In genomic region chr7:111256199-111256598, GRCm38 (mm10) we compare ENCODE assay signal across 21 mouse cellular contexts.
DNase-seq lines count a peak whose midpoint lies in the region; ATAC-seq and TF ChIP-seq lines count a peak whose summit lies in the region.
"Had no signal": no experiment of that assay in that cellular context is flagged by ENCODE, and none has a peak within 500 bp of the region (broad histone marks: within the 10 kb centered on the region; RNA-seq: fewer than 3 reads in every experiment).

No protein-coding gene starts in this region.

- H3K9ac ChIP-seq in hindbrain, postnatal 0 days (replicated peaks; ENCODE audit: low read length), result no peak overlapping the region
- H3K9ac ChIP-seq in hindbrain, embryonic 16.5 days (ENCODE audit: low read depth, low read length), result no peak overlapping the region
- H3K9ac ChIP-seq in liver, postnatal 0 days (replicated peaks), result no peak overlapping the region
- no peak overlapping the region for H3K9ac ChIP-seq in liver, embryonic 11.5 days (ENCODE audit: low read depth, low read length)
- H3K9ac ChIP-seq: embryonic facial prominence, embryonic 12.5 days; forebrain, embryonic 13.5 days; hindbrain, embryonic 12.5 days; limb, embryonic 12.5 days; liver, embryonic 14.5 days; midbrain, embryonic 12.5 days; neural tube, embryonic 12.5 days had no signal

- H3K4me2 ChIP-seq in hindbrain, postnatal 0 days (ENCODE audit: low read depth, low read length), result no peak overlapping the region
- no peak overlapping the region for H3K4me2 ChIP-seq in hindbrain, embryonic 16.5 days (ENCODE audit: low read length)
- no peak overlapping the region for H3K4me2 ChIP-seq in liver, postnatal 0 days (ENCODE audit: low read depth, low read length)
- H3K4me2 ChIP-seq in liver, embryonic 11.5 days, result no peak overlapping the region
- H3K4me2 ChIP-seq: embryonic facial prominence, embryonic 12.5 days; forebrain, embryonic 13.5 days; hindbrain, embryonic 12.5 days; limb, embryonic 12.5 days; midbrain, embryonic 12.5 days; neural tube, embryonic 12.5 days had no signal

- H3K4me1 ChIP-seq in hindbrain, postnatal 0 days (ENCODE audit: insufficient read depth, low read length), result no peaks in the 10 kb centered on the region
- H3K4me1 ChIP-seq in hindbrain, embryonic 16.5 days (ENCODE audit: control insufficient read depth, insufficient read depth, low read depth, low read length), result no peaks in the 10 kb centered on the region
- no peaks in the 10 kb centered on the region for H3K4me1 ChIP-seq in liver, postnatal 0 days (ENCODE audit: insufficient read depth)
- no peaks in the 10 kb centered on the region for H3K4me1 ChIP-seq in liver, embryonic 11.5 days (replicated peaks; ENCODE audit: control insufficient read depth, insufficient read depth, low read length)
- H3K4me1 ChIP-seq: embryonic facial prominence, embryonic 12.5 days; forebrain, embryonic 13.5 days; hindbrain, embryonic 12.5 days; limb, embryonic 12.5 days; midbrain, embryonic 12.5 days; neural tube, embryonic 12.5 days had no signal

- 66% methylated on average over 2 of the region's 2 CpGs for WGBS in hindbrain, postnatal 0 days
- 77% methylated on average over 2 of the region's 2 CpGs for WGBS in hindbrain, embryonic 16.5 days
- 49% methylated on average over 2 of the region's 2 CpGs for WGBS in liver, postnatal 0 days (ENCODE audit: insufficient replicate concordance)
- WGBS in liver, embryonic 11.5 days, result 56% methylated on average over 2 of the region's 2 CpGs

- DNase-seq in hindbrain, postnatal 0 days (ENCODE audit: low spot score), result peak; percentile 47
- no peak for DNase-seq in liver, postnatal 0 days
- no peak for DNase-seq in liver, embryonic 11.5 days (ENCODE audit: low spot score)
- DNase-seq in A20 (ENCODE audit: low read depth, low spot score) (peak; percentile 26), ZHBTc4 (ENCODE audit: low read depth, low spot score) (peak; percentile 34)
- no peak for DNase-seq in cerebellum, adult 9-10 months
- DNase-seq in gastrocnemius, adult 2 months, result no peak
- DNase-seq: B cell, adult 2 months; cerebellum, adult 18-20 months; cerebellum, postnatal 25 days; gastrocnemius, postnatal 10 days; right cerebral cortex, postnatal 14 days had no signal

- intact Hi-C loops in gastrocnemius, adult 2 months (cut with DNase I), result no loop called here

- H3K9me3 ChIP-seq in hindbrain, postnatal 0 days (ENCODE audit: low read length), result no peaks in the 10 kb centered on the region
- H3K9me3 ChIP-seq in hindbrain, embryonic 16.5 days (ENCODE audit: control insufficient read depth, low read length), result no peaks in the 10 kb centered on the region
- no peaks in the 10 kb centered on the region for H3K9me3 ChIP-seq in liver, postnatal 0 days (ENCODE audit: low read length)
- no peaks in the 10 kb centered on the region for H3K9me3 ChIP-seq in liver, embryonic 11.5 days (ENCODE audit: control insufficient read depth, low read length)
- H3K9me3 ChIP-seq: embryonic facial prominence, embryonic 12.5 days; forebrain, embryonic 13.5 days; hindbrain, embryonic 12.5 days; limb, embryonic 12.5 days; midbrain, embryonic 12.5 days; neural tube, embryonic 12.5 days had no signal

- ATAC-seq in hindbrain, postnatal 0 days, result no peak
- no peak for ATAC-seq in hindbrain, embryonic 16.5 days
- ATAC-seq in liver, postnatal 0 days, result no peak
- ATAC-seq in liver, embryonic 11.5 days (replicated peaks; ENCODE audit: low FRiP score), result no peak
- ATAC-seq: forebrain, embryonic 13.5 days; inflammation-experienced regulatory T-cells, adult 6 months had no signal

- no peaks in the 10 kb centered on the region for H3K36me3 ChIP-seq in hindbrain, postnatal 0 days (ENCODE audit: insufficient read depth, low read length)
- no peaks in the 10 kb centered on the region for H3K36me3 ChIP-seq in hindbrain, embryonic 16.5 days (ENCODE audit: control insufficient read depth, insufficient read depth, low read length)
- H3K36me3 ChIP-seq in liver, postnatal 0 days (replicated peaks; ENCODE audit: insufficient read depth, low read length), result no peaks in the 10 kb centered on the region
- H3K36me3 ChIP-seq in liver, embryonic 11.5 days (ENCODE audit: control insufficient read depth, insufficient read depth, low read length), result no peaks in the 10 kb centered on the region
- H3K36me3 ChIP-seq: embryonic facial prominence, embryonic 12.5 days; hindbrain, embryonic 12.5 days; limb, embryonic 12.5 days; midbrain, embryonic 12.5 days; neural tube, embryonic 12.5 days had no signal

- H3K27me3 ChIP-seq in hindbrain, postnatal 0 days (ENCODE audit: insufficient read depth, low read length), result no peaks in the 10 kb centered on the region
- H3K27me3 ChIP-seq in hindbrain, embryonic 16.5 days (replicated peaks; ENCODE audit: control insufficient read depth, insufficient read depth, low read length), result no peaks in the 10 kb centered on the region
- no peaks in the 10 kb centered on the region for H3K27me3 ChIP-seq in liver, postnatal 0 days (ENCODE audit: insufficient read depth, low read length)
- H3K27me3 ChIP-seq in liver, embryonic 11.5 days (replicated peaks; ENCODE audit: control insufficient read depth, insufficient read depth, low read length), result no peaks in the 10 kb centered on the region
- H3K27me3 ChIP-seq: embryonic facial prominence, embryonic 12.5 days; forebrain, embryonic 13.5 days; hindbrain, embryonic 12.5 days; limb, embryonic 12.5 days; midbrain, embryonic 12.5 days; neural tube, embryonic 12.5 days had no signal

- H3K27ac ChIP-seq in hindbrain, postnatal 0 days, result no peak overlapping the region
- no peak overlapping the region for H3K27ac ChIP-seq in hindbrain, embryonic 16.5 days (ENCODE audit: low read depth, low read length)
- H3K27ac ChIP-seq in liver, postnatal 0 days (ENCODE audit: low read depth), result no peak overlapping the region
- H3K27ac ChIP-seq in liver, embryonic 11.5 days (ENCODE audit: low read depth, low read length), result no peak overlapping the region
- H3K27ac ChIP-seq in gastrocnemius, adult 2 months, result no peak overlapping the region
- H3K27ac ChIP-seq: embryonic facial prominence, embryonic 12.5 days; forebrain, embryonic 13.5 days; hindbrain, embryonic 12.5 days; limb, embryonic 12.5 days; liver, embryonic 14.5 days; midbrain, embryonic 12.5 days; neural tube, embryonic 12.5 days had no signal

- TF ChIP-seq EP300 in liver, postnatal 0 days (IDR thresholded peaks at IDR 0.05; ENCODE audit: low read depth), result no peak

- peak; percentile 53 for TF ChIP-seq CTCF in hindbrain, postnatal 0 days (IDR thresholded peaks at IDR 0.05; ENCODE audit: low read depth)
- TF ChIP-seq CTCF in liver, postnatal 0 days (IDR thresholded peaks at IDR 0.05; ENCODE audit: low read depth), result 0 out of 2 replicates have a peak, but pooled peaks have one; percentile 17
- TF ChIP-seq CTCF in gastrocnemius, adult 2 months (IDR thresholded peaks at IDR 0.05), result no peak

- H3K4me3 ChIP-seq in hindbrain, postnatal 0 days (ENCODE audit: low read length), result no peak overlapping the region
- H3K4me3 ChIP-seq in hindbrain, embryonic 16.5 days (ENCODE audit: low read length), result no peak overlapping the region
- H3K4me3 ChIP-seq in liver, postnatal 0 days (ENCODE audit: low read depth, low read length), result no peak overlapping the region
- no peak overlapping the region for H3K4me3 ChIP-seq in liver, embryonic 11.5 days (ENCODE audit: low read depth, low read length)
- H3K4me3 ChIP-seq in gastrocnemius, adult 2 months, result no peak overlapping the region
- H3K4me3 ChIP-seq: embryonic facial prominence, embryonic 12.5 days; forebrain, embryonic 13.5 days; hindbrain, embryonic 12.5 days; limb, embryonic 12.5 days; midbrain, embryonic 12.5 days; neural tube, embryonic 12.5 days had no signal

Comparison
In these comparisons a context has a peak if more than half of its experiments do, and no peak if none do; other contexts are left out.
1. DNase-seq: peak in hindbrain, postnatal 0 days (single experiment), A20 (single experiment) and ZHBTc4 (single experiment); none in liver, postnatal 0 days (single experiment), liver, embryonic 11.5 days (single experiment), cerebellum, adult 9-10 months (single experiment) and gastrocnemius, adult 2 months (single experiment).